Mouse (Mus musculus) frontal cortex, postnatal 36 days (tissue): ENCODE measurements around the gene Pomc.
"Not testable (repeated sequence)": the region's sequence is repeated elsewhere in the genome, so short reads cannot be mapped to it uniquely, and the experiment has no call there.

Experiments used
- DNase-seq, 2 experiments: peaks; one replicate each; pipeline ENCODE4 v3.0.0; 2022; ENCODE audit warnings: low spot score in 2 of 2

The Pomc gene

DNA sequence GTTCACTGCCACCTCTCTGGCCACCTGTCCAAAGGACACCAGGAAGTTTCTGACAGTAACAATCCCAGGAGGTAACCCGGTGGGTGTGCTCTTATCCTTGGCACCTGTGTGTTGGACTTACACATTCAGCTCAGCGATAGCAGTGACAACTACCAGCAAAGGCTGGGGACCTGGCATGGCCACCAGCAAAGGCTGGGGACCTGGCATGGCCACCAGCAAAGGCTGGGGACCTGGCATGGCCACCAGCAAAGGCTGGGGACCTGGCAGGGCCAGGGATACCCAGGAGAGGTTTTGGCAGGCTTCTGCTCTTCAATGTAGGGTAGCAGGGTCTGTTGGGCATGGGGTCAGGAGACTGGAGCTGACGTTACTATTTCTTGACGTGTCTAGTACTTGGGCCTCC is 12.4 kb downstream of the Pomc start:
- DNase-seq = no peak

DNA sequence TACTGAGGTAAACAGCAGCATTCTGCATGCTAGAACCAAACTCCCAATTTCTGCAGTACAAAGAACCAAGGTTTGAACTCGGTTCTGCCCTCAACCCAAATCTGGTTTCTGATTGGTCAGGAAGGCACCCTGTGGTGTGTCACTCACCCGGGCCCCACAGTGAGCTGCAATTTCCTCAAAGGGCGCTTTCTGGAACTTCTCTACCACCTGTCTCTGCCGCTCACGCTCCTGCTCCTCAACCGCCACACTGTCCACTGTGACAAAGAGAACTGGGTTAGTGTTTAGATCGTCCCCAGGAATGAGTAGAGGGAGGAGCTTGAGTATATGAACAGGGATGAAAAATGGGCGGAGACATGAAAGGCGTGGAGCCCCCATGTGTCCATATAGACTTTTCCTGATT is 13.6 kb downstream of the Pomc start:
- DNase-seq = no peak

- DNase-seq = not testable (repeated sequence)
These were observed 18.4 kb downstream of the Pomc start for GRCm38 (mm10) chr12:3973169-3973568.

DNA sequence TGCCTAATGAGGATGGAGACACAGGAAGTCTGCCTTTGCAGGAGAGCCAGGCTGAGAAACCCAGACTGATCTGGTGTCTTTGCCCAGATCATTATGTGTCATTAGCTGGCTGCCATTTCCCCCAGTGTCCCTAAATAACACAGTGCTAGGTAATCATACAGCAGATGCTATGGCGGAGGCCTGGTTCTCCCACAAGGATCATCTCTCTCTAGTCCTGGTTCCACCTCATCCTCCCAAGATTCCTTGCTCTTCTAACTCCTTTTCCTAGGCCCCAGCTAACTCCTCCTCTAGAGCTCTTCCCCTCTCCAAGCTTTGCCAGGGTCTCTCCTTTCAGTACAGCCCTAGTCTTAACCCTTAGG is 26.2 kb downstream of the Pomc start:
- DNase-seq = no peak

- DNase-seq = peak; percentile 63 to 68
These were observed 26.8 kb downstream of the Pomc start for GRCm38 (mm10) chr12:3981350-3982131.

DNA sequence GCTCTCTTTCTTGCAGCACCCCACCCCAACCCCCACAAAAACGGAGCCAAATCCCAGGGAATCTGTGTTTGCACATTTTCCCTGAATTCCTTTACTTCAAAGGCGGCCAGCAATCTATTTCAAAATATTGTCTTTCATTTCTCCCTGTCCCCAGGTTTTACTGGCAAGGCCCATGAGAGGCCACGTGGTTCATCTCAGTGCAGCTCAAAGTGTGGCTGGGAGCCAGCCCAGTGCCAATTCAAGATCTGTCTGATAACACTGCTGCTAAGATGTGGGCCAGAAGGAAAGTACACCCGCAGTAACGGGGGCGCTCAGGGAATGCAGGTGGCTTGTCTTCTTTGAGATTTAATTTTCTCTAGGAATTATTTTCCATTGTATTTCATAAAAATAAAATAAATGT is 27.5 kb downstream of the Pomc start:
- peak; percentile 62 to 74 for DNase-seq

GRCm38 (mm10) chr12:3983736-3984135 is 29.0 kb downstream of the Pomc start:
- DNase-seq = peak; percentile 85 to 92

DNA sequence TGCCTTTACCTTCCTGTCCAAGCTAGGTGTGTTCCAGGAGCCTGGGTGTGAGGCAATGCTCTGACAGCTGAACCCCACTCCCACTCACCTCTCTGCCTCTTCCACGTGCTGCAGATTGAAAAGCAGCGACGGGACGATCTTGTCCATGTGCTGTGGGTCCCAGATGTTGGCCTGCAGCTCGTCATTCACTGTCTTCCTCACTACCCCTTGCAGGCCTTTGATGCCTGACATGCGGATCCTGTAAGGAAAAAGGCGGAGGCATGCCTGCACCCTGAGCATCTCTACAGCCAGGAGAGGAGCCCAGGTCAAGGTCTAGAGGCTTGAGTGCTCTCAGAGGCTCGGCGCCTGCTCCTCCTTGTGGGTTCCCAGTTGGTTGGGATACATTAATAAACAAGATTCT is 29.7 kb downstream of the Pomc start:
- DNase-seq = no peak

GRCm38 (mm10) chr12:3989943-3990342 is 35.2 kb downstream of the Pomc start:
- no peak for DNase-seq

GRCm38 (mm10) chr12:3991047-3991446 is 36.3 kb downstream of the Pomc start:
- no peak for DNase-seq

GRCm38 (mm10) chr12:3996749-3997148 is 42.0 kb downstream of the Pomc start:
- no peak for DNase-seq

GRCm38 (mm10) chr12:4000406-4000805 is 45.7 kb downstream of the Pomc start:
- no peak for DNase-seq

DNA sequence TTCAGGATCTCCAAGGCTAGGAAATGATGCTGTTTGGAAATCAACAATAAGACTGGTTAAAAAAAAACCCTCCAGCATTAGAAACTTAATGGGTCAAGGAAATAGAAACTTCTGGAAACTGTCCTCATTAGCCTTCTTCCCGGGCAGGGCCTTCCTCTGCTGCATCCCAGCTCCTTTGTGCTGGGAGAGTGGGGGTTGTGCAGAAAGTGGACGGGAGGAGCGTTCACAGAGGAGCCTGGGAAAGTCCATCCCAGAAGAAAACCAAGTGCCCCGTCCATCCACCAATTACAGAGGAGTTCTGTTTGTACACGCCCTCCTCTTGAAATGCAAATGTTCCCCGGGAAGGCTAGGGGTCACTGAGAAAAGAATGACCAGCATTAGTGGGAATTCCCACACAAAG is 49.9 kb downstream of the Pomc start:
- DNase-seq = no peak

DNA sequence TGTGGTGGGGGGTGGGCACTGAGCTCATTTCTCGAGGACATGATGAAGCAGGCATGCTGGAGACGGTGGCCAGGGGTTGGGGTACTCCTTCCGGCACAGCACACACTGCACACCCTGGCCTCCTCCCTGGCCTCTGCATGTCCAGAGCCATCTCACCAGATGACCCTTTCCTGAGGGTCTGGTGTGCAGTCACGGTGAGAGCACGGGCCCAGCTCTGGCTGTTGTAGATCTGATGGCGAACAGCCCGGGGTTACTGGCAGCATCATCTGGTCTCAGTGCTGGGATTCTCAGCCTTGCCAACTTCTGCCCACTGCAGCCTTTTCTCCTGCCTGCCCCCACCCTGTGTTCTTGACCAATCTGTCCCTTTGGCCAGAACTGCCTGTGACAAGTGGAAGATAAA is 51.3 kb downstream of the Pomc start:
- DNase-seq = no peak

- DNase-seq = peak in 1 of 2 experiments; percentile 41
These were observed 52.4 kb downstream of the Pomc start for GRCm38 (mm10) chr12:4007181-4007580.

DNA sequence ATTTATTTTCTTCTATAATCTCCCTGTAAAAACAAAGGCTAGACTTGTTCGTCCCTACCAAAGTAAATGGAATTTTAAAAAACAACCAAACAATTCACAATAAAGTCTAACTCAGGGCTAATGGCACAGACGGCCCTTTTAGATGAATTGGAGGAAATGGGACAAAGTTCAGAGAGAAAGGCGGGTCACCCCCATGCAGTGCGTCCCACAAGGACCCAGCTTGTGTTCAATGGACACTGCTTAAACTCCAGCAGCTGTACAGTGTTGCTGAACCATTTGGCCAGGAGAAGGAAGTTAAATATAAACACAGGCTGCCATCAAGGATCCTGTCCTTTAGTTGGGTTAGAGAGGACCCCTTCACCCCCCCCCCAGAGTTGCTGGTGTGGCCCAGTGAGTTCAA is 53.0 kb downstream of the Pomc start:
- no peak for DNase-seq

- no peak for DNase-seq
These were observed 54.0 kb downstream of the Pomc start for GRCm38 (mm10) chr12:4008731-4009130.
